Mouse (Mus musculus) myocyte (in vitro differentiated cells): ENCODE results near the gene Spata31d1a.

Source experiments
- E2F4 ChIP-seq: IDR thresholded peaks from one replicate; pipeline ENCODE4 v1.6.1; 2011; ENCODE audit warnings: mild to moderate bottlenecking, control low read depth, moderate library complexity; ENCODE audit not compliant: insufficient read depth
- MAX ChIP-seq: IDR thresholded peaks from one replicate; pipeline ENCODE4 v1.6.1; 2011; ENCODE audit warnings: low read depth, mild to moderate bottlenecking, control low read depth
- MYOD1 ChIP-seq, 3 experiments: IDR thresholded peaks; one replicate each; pipeline ENCODE4 v1.6.1; 2011; ENCODE audit warnings: control low read depth in 2 of 3, low read depth in 2 of 3, mild to moderate bottlenecking in 2 of 3, moderate library complexity in 1 of 3; ENCODE audit not compliant: insufficient read length in 2 of 3, control insufficient read depth in 1 of 3
- POLR2A ChIP-seq: IDR thresholded peaks from one replicate; pipeline ENCODE4 v1.6.1; 2011; ENCODE audit warnings: low read depth, mild to moderate bottlenecking, control low read depth, moderate library complexity; ENCODE audit not compliant: insufficient read length
- POLR2AphosphoS2 ChIP-seq: IDR thresholded peaks from one replicate; pipeline ENCODE4 v1.6.1; 2011; ENCODE audit warnings: low read depth, control low read depth; ENCODE audit not compliant: insufficient read length
- REST ChIP-seq: IDR thresholded peaks from one replicate; pipeline ENCODE4 v1.6.1; 2011; ENCODE audit warnings: mild to moderate bottlenecking, control low read depth, moderate library complexity; ENCODE audit not compliant: insufficient read depth, insufficient read length
- TCF12 ChIP-seq: IDR thresholded peaks from one replicate; pipeline ENCODE4 v1.6.1; 2011; ENCODE audit warnings: mild to moderate bottlenecking, control low read depth; ENCODE audit not compliant: poor library complexity, insufficient read depth, severe bottlenecking
- USF1 ChIP-seq: IDR thresholded peaks from one replicate; pipeline ENCODE4 v1.6.1; 2011; ENCODE audit warnings: low read depth, mild to moderate bottlenecking, control low read depth, moderate library complexity

DNA sequence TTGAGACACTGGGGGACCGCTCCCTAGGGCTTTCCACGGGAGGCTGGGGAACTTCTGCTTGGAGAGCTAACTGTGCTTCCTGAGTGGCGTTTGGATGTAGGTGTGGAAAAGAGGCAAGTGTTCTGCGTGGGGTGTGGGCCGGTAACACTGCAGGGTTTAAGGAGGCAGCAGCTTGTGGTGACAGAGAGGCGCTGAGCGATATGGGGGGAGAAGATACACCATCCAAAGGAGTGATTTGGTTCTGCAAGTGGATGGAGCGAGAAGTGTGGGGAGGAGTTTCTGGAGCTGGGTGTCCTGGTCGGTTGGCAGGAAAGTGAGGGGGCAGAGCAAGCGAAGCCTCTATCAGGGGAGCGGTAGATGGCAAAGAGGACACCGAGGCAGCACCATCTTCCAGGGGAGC, 6.6 kb downstream of the Spata31d1a start:
- TF ChIP-seq POLR2A: no peak
- no peak for TF ChIP-seq MAX
- no peak for TF ChIP-seq POLR2AphosphoS2
- TF ChIP-seq TCF12: no peak
- no peak for TF ChIP-seq USF1
- TF ChIP-seq REST: no peak
- TF ChIP-seq MYOD1 (IDR thresholded peaks at IDR 0.05; ENCODE audit: control insufficient read depth in 1 of 3, insufficient read length in 2 of 3, low read depth in 2 of 3): no peak
- TF ChIP-seq E2F4: no peak
